28 mouse cellular contexts compared by ENCODE assay signal in the genomic region with DNA sequence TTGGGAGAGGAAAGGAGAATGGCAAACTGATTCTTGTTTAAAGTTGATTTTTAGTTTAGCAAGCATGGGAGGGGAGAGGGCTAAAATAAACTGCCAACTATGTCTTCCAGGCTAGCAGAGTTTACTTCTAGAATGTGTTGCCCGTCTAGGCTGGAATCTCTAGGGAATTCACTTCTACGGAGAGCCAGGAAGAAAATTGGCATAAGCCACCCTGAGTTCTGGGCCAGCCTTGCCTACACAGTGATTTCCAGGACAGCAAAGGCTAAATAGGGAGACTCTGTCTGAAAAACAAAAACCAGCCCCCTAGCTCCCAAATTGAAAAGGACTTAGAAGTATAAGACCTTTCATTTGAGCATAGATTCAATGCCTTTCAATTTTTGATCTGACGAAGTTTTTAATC. TPM values are rescaled to one million over a fixed set of nuclear protein-coding genes. Genes with fewer than 3 reads are reported as not detected.
"Had no signal": no experiment of that assay in that cellular context is flagged by ENCODE, and none has a peak within 500 bp of the region (broad histone marks: within the 10 kb centered on the region; RNA-seq: fewer than 3 reads in every experiment).

No protein-coding gene starts in this region.

- H3K9me3 ChIP-seq: midbrain, embryonic 10.5 days; midbrain, embryonic 12.5 days; neural tube, embryonic 13.5 days; neural tube, embryonic 15.5 days; stomach, embryonic 15.5 days had no signal

- H3K4me1 ChIP-seq: neural tube, embryonic 13.5 days had no signal

- H3K36me3 ChIP-seq: midbrain, embryonic 10.5 days; midbrain, embryonic 12.5 days; neural tube, embryonic 13.5 days; neural tube, embryonic 15.5 days; stomach, embryonic 15.5 days had no signal

- H3K4me3 ChIP-seq: midbrain, embryonic 10.5 days; midbrain, embryonic 12.5 days; myocyte; neural tube, embryonic 13.5 days; neural tube, embryonic 15.5 days; stomach, embryonic 15.5 days had no signal

- DNase-seq: lung, adult 18-20 months; lung, embryonic 14.5 days; lung, postnatal 10 days; lung, postnatal 4 days; midbrain, embryonic 14.5 days; retina, postnatal 1 day; right cerebral cortex, adult 18-20 months; right cerebral cortex, postnatal 25 days; right cerebral cortex, postnatal 4 days; spleen, adult 18-20 months; thymus, adult 2 months; thymus, postnatal 25 days; thymus, postnatal 4 days had no signal

- H3K27me3 ChIP-seq: neural tube, embryonic 13.5 days; stomach, embryonic 15.5 days had no signal

- H3K27ac ChIP-seq: midbrain, embryonic 10.5 days; midbrain, embryonic 12.5 days; neural tube, embryonic 13.5 days; neural tube, embryonic 15.5 days; stomach, embryonic 15.5 days had no signal

- H3K9ac ChIP-seq: lung, embryonic 14.5 days; midbrain, embryonic 12.5 days; neural tube, embryonic 13.5 days; neural tube, embryonic 15.5 days; stomach, embryonic 15.5 days had no signal

- H3K4me2 ChIP-seq: lung, embryonic 14.5 days; midbrain, embryonic 12.5 days; neural tube, embryonic 13.5 days; neural tube, embryonic 15.5 days; stomach, embryonic 15.5 days had no signal

RNA-seq across cellular contexts. Expression of a gene that starts 6.5 kb away (rescaled TPM):
- total RNA-seq: megakaryocyte, adult 5-6 weeks; megakaryocyte-erythroid progenitor cell, adult 5-6 weeks had no signal

RNA-seq across cellular contexts. Expression of a gene that starts 20.5 kb away (rescaled TPM):
- polyA plus RNA-seq: liver, embryonic 16.5 days; lung, embryonic 14.5 days; lung, embryonic 16.5 days; midbrain, embryonic 10.5 days; midbrain, embryonic 12.5 days; midbrain, embryonic 14.5 days; midbrain, embryonic 16.5 days; myocyte; neural tube, embryonic 11.5 days; neural tube, embryonic 13.5 days; neural tube, embryonic 15.5 days; small intestine, adult 2 months; stomach, embryonic 15.5 days; testis, adult 2 months had no signal

RNA-seq across cellular contexts. Expression of a gene that starts 25.7 kb away (rescaled TPM):
- total RNA-seq: megakaryocyte-erythroid progenitor cell, adult 5-6 weeks had no signal
- polyA plus RNA-seq: liver, embryonic 16.5 days; lung, embryonic 14.5 days; lung, embryonic 16.5 days; midbrain, embryonic 10.5 days; midbrain, embryonic 12.5 days; midbrain, embryonic 14.5 days; midbrain, embryonic 16.5 days; myocyte; neural tube, embryonic 11.5 days; neural tube, embryonic 13.5 days; neural tube, embryonic 15.5 days; small intestine, adult 2 months; stomach, embryonic 15.5 days; testis, adult 2 months; thymus, adult 2 months had no signal

RNA-seq across cellular contexts. Expression of a gene that starts 54.8 kb away (rescaled TPM):
- total RNA-seq: megakaryocyte-erythroid progenitor cell, adult 5-6 weeks had no signal
- polyA plus RNA-seq: liver, embryonic 16.5 days; lung, embryonic 14.5 days; lung, embryonic 16.5 days; midbrain, embryonic 10.5 days; midbrain, embryonic 12.5 days; midbrain, embryonic 14.5 days; midbrain, embryonic 16.5 days; myocyte; neural tube, embryonic 11.5 days; neural tube, embryonic 13.5 days; neural tube, embryonic 15.5 days; small intestine, adult 2 months; stomach, embryonic 15.5 days; testis, adult 2 months; thymus, adult 2 months; urinary bladder, adult 2 months had no signal
